Mouse (Mus musculus) olfactory bulb, adult 2 months (tissue): ENCODE data around the gene Parpbp. TPM values are rescaled to one million over a fixed set of nuclear protein-coding genes. Genes with fewer than 3 reads are reported as not detected.

Experiments used
- H3K27ac ChIP-seq: fragments of 200-500 bp; 2 replicates; pipeline ENCODE4 v1.5.1; 2012; ENCODE audit warnings: low read depth, low read length; ENCODE audit not compliant: insufficient read depth
- H3K4me1 ChIP-seq: fragments of 200-500 bp; 2 replicates; pipeline ENCODE4 v1.6.1; 2012; ENCODE audit warnings: low read length; ENCODE audit not compliant: control insufficient read depth, insufficient read depth
- H3K4me3 ChIP-seq: fragments of 200-500 bp; 2 replicates; pipeline ENCODE4 v1.5.1; 2012; ENCODE audit warnings: mild to moderate bottlenecking, low read depth, low read length, moderate library complexity; ENCODE audit not compliant: insufficient read depth
- CTCF ChIP-seq: fragments of 200-500 bp; IDR thresholded peaks from 2 replicates; pipeline ENCODE4 v1.5.1; 2012; ENCODE audit warnings: low read depth, mild to moderate bottlenecking, low read length, moderate library complexity; ENCODE audit not compliant: insufficient read depth
- POLR2A ChIP-seq: fragments of 200-500 bp; IDR thresholded peaks from 2 replicates; pipeline ENCODE4 v1.6.1; 2012; ENCODE audit warnings: mild to moderate bottlenecking, low read depth, low read length, moderate library complexity; ENCODE audit not compliant: insufficient read depth
- whole genome bisulfite sequencing: fragments of 180-500 bp; shearing (Covaris S2); methylation state at CpG from one replicate; pipeline ENCODE4 v1.1.7; 2018; 5-methylcytosine and 5-hydroxymethylcytosine counted together
- polyA plus RNA-seq: library from polyadenylated mRNA; stranded (reverse); fragments of >200 nt; gene quantifications from 2 replicates; pipeline ENCODE4 v1.2.4, GENCODE M21; 2012; ENCODE audit warnings: low replicate concordance; ENCODE audit not compliant: missing spikeins, insufficient read depth, insufficient read length

The Parpbp gene
- polyA plus RNA-seq, result not detected in 2 replicates

DNA sequence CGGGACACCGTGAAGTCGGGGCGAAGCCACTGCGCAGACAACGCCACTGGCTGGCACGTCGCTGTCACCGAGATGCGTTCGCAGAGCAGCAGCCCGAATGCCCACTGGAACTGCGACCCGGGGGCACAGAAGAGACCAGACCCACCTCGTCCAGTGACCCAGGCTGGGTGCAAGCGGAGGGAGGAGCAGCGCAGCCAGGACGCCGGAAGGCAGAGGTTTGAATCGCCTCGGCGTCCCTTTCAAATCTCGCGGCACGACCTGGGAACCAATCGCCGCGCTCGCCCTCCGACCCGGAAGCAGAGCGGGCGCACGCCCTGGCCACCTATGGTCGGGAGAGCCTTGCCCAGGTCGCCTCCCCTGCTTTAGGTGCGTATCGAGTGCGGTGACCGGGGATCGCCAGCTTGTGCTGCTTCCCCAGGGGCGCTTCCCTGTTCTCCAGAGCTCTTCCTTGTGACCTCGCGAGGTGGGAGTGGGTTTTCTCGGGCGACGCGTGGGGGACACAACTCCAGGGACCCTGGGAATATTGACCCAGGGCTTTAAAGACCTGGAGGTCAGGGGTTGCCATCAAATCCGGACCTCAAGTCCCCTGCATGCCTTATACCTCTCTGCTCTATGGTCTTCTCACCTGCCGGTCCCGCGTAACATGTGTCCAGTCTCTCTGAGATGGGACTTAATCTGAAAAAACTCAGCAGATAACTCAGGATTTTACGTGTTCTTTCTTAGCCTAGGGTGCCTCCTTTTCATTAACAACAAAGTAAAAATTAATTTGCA, at the start of gene Parpbp, which contains the start of gene Nup37:
Gene Parpbp (minus strand): TSS at position 235 of the 771 bp plus-strand sequence.
Gene Nup37 (plus strand): TSS at position 286 of the 771 bp plus-strand sequence.
- under 1% methylated on average over 53 of the region's 53 CpGs for WGBS
- no peak for TF ChIP-seq CTCF
- peak; percentile 65; the same call in 1 of the 2 replicates for TF ChIP-seq POLR2A
- no peak within 1 kb of the TSS for H3K27ac ChIP-seq
- H3K4me1 ChIP-seq, result no peaks in the 10 kb centered on the region
- H3K4me3 ChIP-seq, result peak within 1 kb of the TSS; percentile 80

DNA sequence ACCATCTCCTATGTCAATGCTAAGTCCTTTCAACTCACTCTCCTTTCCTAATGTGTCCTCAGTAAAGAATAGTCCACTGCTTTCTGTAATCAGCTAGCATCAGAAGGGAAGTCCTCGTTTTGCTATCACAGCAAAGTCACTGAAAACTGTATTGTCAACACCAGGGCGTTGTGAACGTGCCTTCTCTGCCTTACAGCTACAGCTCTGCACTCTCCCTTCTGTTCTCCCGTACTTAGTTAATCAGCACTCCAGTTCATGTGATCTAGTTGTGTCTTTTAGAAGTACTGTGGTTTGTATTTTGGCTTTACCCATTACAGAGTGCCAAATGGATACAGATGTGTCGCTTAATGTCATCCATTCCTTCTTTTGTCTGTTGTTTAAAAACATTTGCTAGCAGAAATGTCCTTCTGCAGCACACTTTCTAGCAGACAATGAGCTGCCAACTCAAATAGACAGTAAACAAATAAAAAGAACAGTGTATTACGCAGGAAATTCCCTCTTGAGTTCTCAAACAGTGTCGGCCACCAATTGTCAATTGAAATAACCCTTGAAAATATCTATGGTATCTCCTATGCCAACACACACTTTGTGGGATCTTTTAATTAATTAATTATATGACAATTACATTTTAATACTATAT, 20.8 kb upstream of the Parpbp start:
- H3K4me1 ChIP-seq, result no peaks in the 10 kb centered on the region
- WGBS, result 72% methylated on average over 7 of the region's 7 CpGs
- no peak overlapping the region for H3K27ac ChIP-seq
- TF ChIP-seq CTCF, result no peak
- no peak for TF ChIP-seq POLR2A
- H3K4me3 ChIP-seq, result no peak overlapping the region

GRCm38 (mm10) chr10:88166158-88166557, 19.4 kb upstream of the Parpbp start:
- 76% methylated on average over 3 of the region's 3 CpGs for WGBS
- no peak for TF ChIP-seq POLR2A
- no peak for TF ChIP-seq CTCF

DNA sequence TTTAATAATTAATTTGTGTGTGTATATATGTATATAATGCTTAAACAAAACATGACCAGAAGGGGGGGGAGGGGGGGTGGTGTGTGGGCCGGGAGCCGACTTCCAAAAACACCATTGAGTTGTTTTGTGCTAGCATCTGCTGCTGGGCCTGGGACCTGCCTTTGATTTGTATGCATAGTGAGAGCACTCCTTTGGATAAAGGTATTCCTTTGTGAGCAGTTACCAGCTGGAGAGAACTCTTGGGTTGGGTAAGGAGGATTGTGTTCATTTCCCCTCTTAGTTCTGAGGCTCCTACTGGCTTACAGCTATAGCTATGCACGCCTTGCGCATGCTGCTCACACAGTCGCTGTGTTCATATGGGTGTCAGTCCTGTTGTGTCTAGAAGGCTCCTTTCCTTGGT, 15.9 kb upstream of the Parpbp start:
- H3K4me1 ChIP-seq, result no peaks in the 10 kb centered on the region
- no peak overlapping the region for H3K4me3 ChIP-seq
- TF ChIP-seq CTCF, result no peak
- TF ChIP-seq POLR2A, result no peak
- whole genome bisulfite sequencing, result 87% methylated on average over 5 of the region's 5 CpGs
- H3K27ac ChIP-seq, result no peak overlapping the region

More at GRCm38 (mm10) chr10:88166158-88166557, 19.4 kb upstream of the Parpbp start:
- Histone ChIP-seq H3K4me3 (no peak overlapping the region), H3K27ac (no peak overlapping the region), H3K4me1 (no peaks in the 10 kb centered on the region)

- TF ChIP-seq POLR2A, result no peak
- TF ChIP-seq CTCF, result no peak
- Histone ChIP-seq H3K27ac (no peak overlapping the region), H3K4me1 (no peaks in the 10 kb centered on the region), H3K4me3 (no peak overlapping the region)
- 90% methylated on average over 2 of the region's 2 CpGs for WGBS
These were observed 15.4 kb upstream of the Parpbp start for GRCm38 (mm10) chr10:88162096-88162495.

DNA sequence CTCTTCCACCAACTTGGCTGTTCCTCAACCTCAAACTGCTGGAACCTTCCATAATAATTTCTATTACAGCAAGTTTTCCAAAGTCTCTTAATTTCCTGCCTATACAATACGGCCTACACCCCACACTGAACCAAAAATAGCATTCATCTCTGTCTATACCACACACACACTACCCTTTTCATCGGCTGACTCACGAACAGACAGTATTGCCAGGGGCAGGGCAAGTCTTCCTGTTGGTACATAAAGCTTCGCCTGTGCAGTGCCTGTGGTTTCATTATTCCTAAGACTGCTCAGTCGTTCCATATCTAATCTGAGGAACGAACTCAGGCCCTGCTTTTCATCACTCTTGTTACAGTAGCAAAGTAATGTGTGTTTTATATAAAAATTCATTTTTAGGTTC, 4.9 kb upstream of the Parpbp start:
- H3K27ac ChIP-seq, result no peak overlapping the region
- WGBS, result 57% methylated on average over 6 of the region's 6 CpGs
- H3K4me1 ChIP-seq, result no peaks in the 10 kb centered on the region
- no peak for TF ChIP-seq CTCF
- no peak for TF ChIP-seq POLR2A
- H3K4me3 ChIP-seq, result no peak overlapping the region

GRCm38 (mm10) chr10:88150381-88150780, 3.6 kb upstream of the Parpbp start:
- TF ChIP-seq CTCF, result no peak
- TF ChIP-seq POLR2A, result no peak
- Histone ChIP-seq H3K27ac (no peak overlapping the region), H3K4me1 (no peaks in the 10 kb centered on the region), H3K4me3 (no peak overlapping the region)
- WGBS, result 65% methylated on average over 4 of the region's 4 CpGs

- Histone ChIP-seq H3K27ac (no peak overlapping the region), H3K4me3 (peak overlapping the region; percentile 80), H3K4me1 (no peaks in the 10 kb centered on the region)
- 13% methylated on average over 7 of the region's 7 CpGs for WGBS
- TF ChIP-seq POLR2A (no peak), CTCF (no peak)
These were observed 554 bp downstream of the Parpbp start for GRCm38 (mm10) chr10:88146187-88146586.

GRCm38 (mm10) chr10:88135630-88136029, 11.1 kb downstream of the Parpbp start:
- Histone ChIP-seq H3K4me1 (no peaks in the 10 kb centered on the region), H3K27ac (no peak overlapping the region), H3K4me3 (no peak overlapping the region)
- TF ChIP-seq CTCF (no peak), POLR2A (no peak)
- WGBS, result 97% methylated on average over 16 of the region's 16 CpGs
